Mouse (Mus musculus): Measurements from ENCODE around the gene Vmn2r60.
"Not testable (repeated sequence)": the region's sequence is repeated elsewhere in the genome, so short reads cannot be mapped to it uniquely, and the experiment has no call there.

Gene Vmn2r60

GRCm38 (mm10) chr7:42107470-42107869, at the start of gene Vmn2r60:
Vmn2r60 (plus strand) TSS chr7:42107770.
- no peak for DNase-seq (ENCODE audit: low read depth in 2 of 2, low spot score in 2 of 2)

- no peak for DNase-seq (ENCODE audit: low read depth in 2 of 2, low spot score in 2 of 2)
Observed at GRCm38 (mm10) chr7:42058923-42059322, 48.6 kb upstream of the Vmn2r60 start, which contains the start of gene Vmn2r59. Vmn2r59 (minus strand) TSS chr7:42059023.

GRCm38 (mm10) chr7:42107061-42107460, 509 bp upstream of the Vmn2r60 start:
- DNase-seq (ENCODE audit: low read depth in 2 of 2, low spot score in 2 of 2) = not testable (repeated sequence)
